Mouse (Mus musculus) spleen, embryonic (tissue): ENCODE measurements around the gene Pole3.

Experiments used
- CTCF ChIA-PET: fragments of 350-600 bp; sonication (Branson Sonifier 250); formaldehyde crosslinking; loops from one replicate; lab custom pipeline; 2022; lab: Charles Lee

Pole3 gene

GRCm38 (mm10) chr4:62524651-62525488, at the start of gene Pole3, which contains the start of gene 4933430I17Rik:
Gene Pole3 (minus strand): TSS chr4:62525068.
Gene 4933430I17Rik (plus strand): TSS chr4:62525369.
- CTCF ChIA-PET: interaction anchor here (0.7 kb wide), 3 partner anchors 43 to 1017 kb away, joined by 3 to 12 read pairs (median 6); no protein-coding TSS in a partner anchor

GRCm38 (mm10) chr4:62570029-62570428, 45.2 kb upstream of the Pole3 start:
- CTCF ChIA-PET: interaction anchor here (0.6 kb wide), 1 partner anchor 168 kb away, joined by 7 read pairs; no protein-coding TSS in a partner anchor

GRCm38 (mm10) chr4:62569603-62570002, 44.7 kb upstream of the Pole3 start:
- CTCF ChIA-PET: interaction anchor here (0.6 to 1.0 kb wide), 2 partner anchors 168 to 211 kb away, joined by 6 to 7 read pairs; no protein-coding TSS in a partner anchor

- CTCF ChIA-PET: interaction anchor here (1.0 kb wide), 1 partner anchor 212 kb away, joined by 6 read pairs; no protein-coding TSS in a partner anchor
Observed at GRCm38 (mm10) chr4:62568359-62568758, 43.5 kb upstream of the Pole3 start.

GRCm38 (mm10) chr4:62567696-62568095, 42.8 kb upstream of the Pole3 start:
- CTCF ChIA-PET: interaction anchor here (0.6 kb wide), 1 partner anchor 43 kb away, joined by 12 read pairs; the partner anchor contains the start of genes 4933430I17Rik and Pole3

- CTCF ChIA-PET: no interaction called here
Observed at GRCm38 (mm10) chr4:62566530-62566929, 41.7 kb upstream of the Pole3 start.

GRCm38 (mm10) chr4:62562006-62562405, 37.1 kb upstream of the Pole3 start:
- CTCF ChIA-PET: interaction anchor here (0.9 to 1.3 kb wide), 2 partner anchors 130 to 199 kb away, joined by 4 read pairs; no protein-coding TSS in a partner anchor

GRCm38 (mm10) chr4:62561630-62562001, 36.7 kb upstream of the Pole3 start:
- CTCF ChIA-PET: interaction anchor here (0.6 to 1.3 kb wide), 4 partner anchors 130 to 199 kb away, joined by 4 to 5 read pairs (median 4); no protein-coding TSS in a partner anchor

- CTCF ChIA-PET: interaction anchor here (0.6 to 1.3 kb wide), 4 partner anchors 131 to 200 kb away, joined by 4 to 5 read pairs (median 4); no protein-coding TSS in a partner anchor
Observed at GRCm38 (mm10) chr4:62560963-62561629, 36.2 kb upstream of the Pole3 start.

- CTCF ChIA-PET: interaction anchor here (0.9 kb wide), 1 partner anchor 201 kb away, joined by 3 read pairs; no protein-coding TSS in a partner anchor
Observed at GRCm38 (mm10) chr4:62559797-62560329, 35.0 kb upstream of the Pole3 start, which contains the start of gene Rgs3. Gene Rgs3 (plus strand): TSS chr4:62559847.

- CTCF ChIA-PET: no interaction called here
Observed at GRCm38 (mm10) chr4:62557436-62557835, 32.6 kb upstream of the Pole3 start.

GRCm38 (mm10) chr4:62551966-62552365, 27.1 kb upstream of the Pole3 start:
- CTCF ChIA-PET: interaction anchor here (0.9 kb wide), 1 partner anchor 211 kb away, joined by 5 read pairs; no protein-coding TSS in a partner anchor

- CTCF ChIA-PET: no interaction called here
Observed at GRCm38 (mm10) chr4:62544801-62545200, 19.9 kb upstream of the Pole3 start.

- CTCF ChIA-PET: no interaction called here
Observed at GRCm38 (mm10) chr4:62543782-62544181, 18.9 kb upstream of the Pole3 start.

GRCm38 (mm10) chr4:62541802-62542201, 16.9 kb upstream of the Pole3 start:
- CTCF ChIA-PET: interaction anchor here (0.7 kb wide), 1 partner anchor 238 kb away, joined by 3 read pairs; no protein-coding TSS in a partner anchor

GRCm38 (mm10) chr4:62533729-62534128, 8.9 kb upstream of the Pole3 start:
- CTCF ChIA-PET: no interaction called here

- CTCF ChIA-PET: no interaction called here
Observed at GRCm38 (mm10) chr4:62527655-62528054, 2.8 kb upstream of the Pole3 start.

- CTCF ChIA-PET: no interaction called here
Observed at GRCm38 (mm10) chr4:62526256-62526655, 1.4 kb upstream of the Pole3 start.

- CTCF ChIA-PET: interaction anchor here (0.7 kb wide), 2 partner anchors 42 to 181 kb away, joined by 6 to 12 read pairs; no protein-coding TSS in a partner anchor
Observed at GRCm38 (mm10) chr4:62525489-62525811, 582 bp upstream of the Pole3 start.

GRCm38 (mm10) chr4:62520892-62521400, 3.9 kb downstream of the Pole3 start:
- CTCF ChIA-PET: no interaction called here

- CTCF ChIA-PET: interaction anchor here (0.6 kb wide), 1 partner anchor 36 kb away, joined by 4 read pairs; no protein-coding TSS in a partner anchor
Observed at GRCm38 (mm10) chr4:62519849-62520233, 5.0 kb downstream of the Pole3 start, which contains the start of gene Alad. Gene Alad (minus strand): TSS chr4:62519918.
